Mouse (Mus musculus) C2C12 (cell line): Measurements from ENCODE around the gene Otud7a. TPM values are rescaled to one million over a fixed set of nuclear protein-coding genes. Genes with fewer than 3 reads are reported as not detected.
"Not testable (repeated sequence)": the region's sequence is repeated elsewhere in the genome, so short reads cannot be mapped to it uniquely, and the experiment has no call there.

Experiments used
- H3K27me3 ChIP-seq: one replicate; pipeline ENCODE4 v1.6.1; 2011; ENCODE audit not compliant: control insufficient read depth, insufficient read depth, insufficient read length
- H3K36me3 ChIP-seq: one replicate; pipeline ENCODE4 v1.6.1; 2011; ENCODE audit not compliant: control insufficient read depth, insufficient read depth
- H3K4me3 ChIP-seq: one replicate; pipeline ENCODE4 v1.5.1; 2011; ENCODE audit warnings: mild to moderate bottlenecking, control low read depth; ENCODE audit not compliant: poor library complexity, insufficient read depth, severe bottlenecking
- H3K79me2 ChIP-seq: one replicate; pipeline ENCODE4 v1.6.1; 2011; ENCODE audit not compliant: control insufficient read depth, insufficient read depth
- H3K79me3 ChIP-seq: one replicate; pipeline ENCODE4 v1.6.1; 2011; ENCODE audit warnings: low read depth, control low read depth
- H3ac ChIP-seq: one replicate; pipeline ENCODE3; 2011; ENCODE audit warnings: low read depth; ENCODE audit not compliant: control insufficient read depth, insufficient read length
- CEBPB ChIP-seq: IDR thresholded peaks from one replicate; pipeline ENCODE4 v1.6.1; 2011; ENCODE audit warnings: low read depth, mild to moderate bottlenecking, control low read depth, moderate library complexity
- CTCF ChIP-seq: IDR thresholded peaks from one replicate; pipeline ENCODE4 v1.5.1; 2011; ENCODE audit not compliant: control insufficient read depth, insufficient read depth, insufficient read length
- FOSL1 ChIP-seq: IDR thresholded peaks from one replicate; pipeline ENCODE4 v1.8.0; 2011; ENCODE audit warnings: mild to moderate bottlenecking, low read length; ENCODE audit not compliant: poor library complexity, insufficient read depth, severe bottlenecking
- MAX ChIP-seq: IDR thresholded peaks from one replicate; pipeline ENCODE4 v1.6.1; 2011; ENCODE audit warnings: mild to moderate bottlenecking, control low read depth
- MYOD1 ChIP-seq: IDR thresholded peaks from one replicate; pipeline ENCODE4 v1.6.1; 2011; ENCODE audit warnings: low read depth; ENCODE audit not compliant: control insufficient read depth, insufficient read length
- MYOG ChIP-seq: IDR thresholded peaks from one replicate; pipeline ENCODE4 v1.6.1; 2011; ENCODE audit not compliant: control insufficient read depth, insufficient read length; ENCODE audit errors: extremely low read depth
- USF1 ChIP-seq: IDR thresholded peaks from one replicate; pipeline ENCODE4 v1.6.1; 2011; ENCODE audit warnings: low read depth, mild to moderate bottlenecking, control low read depth, moderate library complexity
- polyA plus RNA-seq: library from polyadenylated mRNA; unstranded; fragments of >200 nt; fragmentation: generic; extraction: Trizol; gene quantifications from one replicate; pipeline ENCODE4 v1.2.1, GENCODE M21; 2012; ENCODE audit warnings: missing spikeins

Gene Otud7a
- polyA plus RNA-seq, 1 experiment: 0.11 TPM

DNA sequence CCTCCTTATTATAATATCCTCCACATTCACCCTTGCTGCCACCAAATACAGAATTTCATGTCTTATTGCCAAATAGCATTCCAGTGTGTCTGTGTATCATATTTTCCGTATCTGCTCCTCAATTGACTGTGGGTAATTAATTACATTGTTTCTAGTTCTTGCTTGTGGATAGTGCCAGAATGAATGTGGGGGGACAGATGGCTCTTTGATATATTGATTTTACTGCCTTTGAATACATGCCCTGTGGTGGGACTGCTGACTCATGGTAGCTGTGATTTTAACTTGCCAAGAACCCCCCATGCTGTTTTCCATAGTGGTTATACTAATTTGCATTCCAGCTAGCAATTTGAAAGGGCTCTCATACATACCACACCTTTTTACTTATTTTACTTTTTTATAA, 215.7 kb downstream of the Otud7a start:
- no peak for TF ChIP-seq MYOD1
- no peak for TF ChIP-seq USF1
- no peak for TF ChIP-seq MYOG
- TF ChIP-seq MAX: no peak
- no peak for TF ChIP-seq FOSL1
- TF ChIP-seq CTCF: no peak
- TF ChIP-seq CEBPB: no peak
- Histone ChIP-seq H3K36me3 (no peaks in the 10 kb centered on the region), H3K79me3 (no peaks in the 10 kb centered on the region), H3K27me3 (no peaks in the 10 kb centered on the region), H3ac (no peak overlapping the region), H3K79me2 (no peaks in the 10 kb centered on the region), H3K4me3 (no peak overlapping the region)

DNA sequence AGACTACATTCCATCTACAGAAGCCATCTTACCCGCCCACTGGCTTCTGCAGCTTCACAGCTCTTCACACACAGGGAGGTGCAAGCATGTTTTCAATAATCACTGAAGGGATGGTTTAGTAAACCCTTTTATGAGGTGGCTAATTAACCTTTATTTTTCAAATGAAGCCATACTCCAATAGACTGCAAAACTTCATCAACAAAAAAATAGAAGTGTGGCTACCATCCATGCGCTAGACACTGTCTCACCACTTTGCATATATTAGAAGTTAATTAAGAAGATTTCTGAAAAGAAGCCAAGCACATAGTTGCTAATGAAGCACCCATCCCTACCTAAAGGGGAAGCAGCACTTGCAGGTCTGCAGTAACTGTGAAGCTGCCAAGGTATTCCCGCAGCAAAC, 218.2 kb downstream of the Otud7a start:
- H3K79me3 ChIP-seq: no peaks in the 10 kb centered on the region
- no peaks in the 10 kb centered on the region for H3K27me3 ChIP-seq
- TF ChIP-seq CTCF: no peak
- TF ChIP-seq USF1: no peak
- no peak for TF ChIP-seq MAX
- TF ChIP-seq MYOG: no peak
- TF ChIP-seq CEBPB: no peak
- no peaks in the 10 kb centered on the region for H3K36me3 ChIP-seq
- no peak overlapping the region for H3ac ChIP-seq
- no peaks in the 10 kb centered on the region for H3K79me2 ChIP-seq
- H3K4me3 ChIP-seq: no peak overlapping the region

DNA sequence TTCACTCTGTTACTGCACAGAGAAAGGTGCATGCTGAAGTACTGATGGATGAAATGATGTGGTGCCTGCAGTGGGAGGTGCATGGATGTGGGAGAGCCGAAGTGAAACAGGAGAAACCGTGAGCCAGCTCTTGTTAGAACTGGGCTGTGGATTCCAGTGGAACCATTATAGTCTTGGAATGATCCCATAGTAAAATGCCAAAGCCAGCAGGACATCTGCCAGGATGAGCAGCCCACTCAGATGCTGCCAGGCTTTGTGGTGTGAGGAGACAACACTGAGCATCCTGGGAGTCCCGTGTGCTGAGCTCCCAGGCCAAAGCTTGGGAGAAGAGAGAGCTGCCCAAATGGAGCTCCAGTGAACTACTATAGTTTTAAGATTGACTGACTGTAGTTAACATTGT, 220.9 kb downstream of the Otud7a start:
- Histone ChIP-seq H3K79me3 (no peaks in the 10 kb centered on the region), H3K36me3 (no peaks in the 10 kb centered on the region), H3ac (no peak overlapping the region), H3K79me2 (no peaks in the 10 kb centered on the region), H3K27me3 (no peaks in the 10 kb centered on the region), H3K4me3 (no peak overlapping the region)
- TF ChIP-seq CTCF (no peak), MAX (no peak), FOSL1 (no peak), MYOD1 (no peak), USF1 (no peak), CEBPB (no peak), MYOG (no peak)

DNA sequence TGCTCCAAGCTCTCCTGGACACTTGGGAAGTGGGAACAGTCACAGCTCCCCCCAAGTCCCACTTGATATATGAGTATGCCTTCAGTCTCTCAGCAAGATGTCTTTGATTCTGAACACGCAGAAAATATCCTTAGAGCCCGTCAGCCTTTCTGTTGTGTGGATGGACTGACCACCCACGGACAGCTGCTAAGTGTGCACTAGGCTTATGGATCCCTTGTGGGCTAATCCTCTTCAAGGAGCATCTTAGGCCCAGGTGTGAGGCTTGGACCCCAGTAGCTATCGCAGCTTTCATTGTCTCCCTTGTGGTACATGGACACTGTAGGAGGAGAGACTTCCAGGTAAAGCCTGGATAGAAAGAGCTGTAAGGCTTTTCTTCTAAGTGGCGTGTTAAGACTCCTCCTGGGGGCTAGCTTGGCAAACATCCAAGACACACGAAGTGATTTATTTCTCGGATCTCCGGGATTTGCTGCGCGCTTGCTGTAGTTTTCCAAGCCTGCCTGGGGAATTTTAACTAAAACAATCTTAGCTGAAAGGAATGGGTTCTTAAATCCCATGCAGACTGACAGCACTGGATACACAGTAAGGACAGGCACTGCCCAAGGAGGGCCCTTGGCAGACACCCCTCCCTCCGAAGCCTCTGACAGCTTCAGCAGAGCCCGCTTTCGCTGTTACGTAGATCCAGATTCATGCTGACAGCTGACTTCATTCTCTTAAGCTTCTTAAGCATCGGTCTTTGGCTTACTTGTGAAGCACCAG, 223.6 kb downstream of the Otud7a start:
- Histone ChIP-seq H3K36me3 (no peaks in the 10 kb centered on the region), H3K79me3 (no peaks in the 10 kb centered on the region), H3K79me2 (no peaks in the 10 kb centered on the region), H3K4me3 (no peak overlapping the region), H3ac (no peak overlapping the region), H3K27me3 (no peaks in the 10 kb centered on the region)
- TF ChIP-seq USF1 (no peak), CTCF (no peak), MYOG (no peak), FOSL1 (no peak), MYOD1 (no peak)

DNA sequence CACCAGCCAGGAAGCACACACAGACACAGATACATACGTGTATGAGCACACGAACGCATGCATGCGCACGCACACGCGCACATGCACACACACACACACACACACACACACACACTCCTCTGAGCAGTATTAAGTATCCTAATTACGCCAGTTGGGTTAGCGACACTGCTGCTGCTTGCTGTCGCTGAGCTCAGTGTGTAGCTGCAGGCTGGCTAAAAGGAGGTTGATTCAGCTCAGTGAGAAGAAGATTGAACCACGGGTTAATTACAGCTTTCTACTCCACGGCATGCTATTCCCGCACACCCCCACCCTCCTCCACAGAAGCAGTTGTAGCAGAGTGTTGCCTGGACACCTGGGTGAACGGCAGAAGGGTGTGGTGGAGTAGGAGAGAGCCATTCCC, 224.4 kb downstream of the Otud7a start:
- H3K36me3 ChIP-seq: no peaks in the 10 kb centered on the region
- no peak overlapping the region for H3ac ChIP-seq
- H3K79me2 ChIP-seq: no peaks in the 10 kb centered on the region
- peaks cover 4% of the 10 kb centered on the region for H3K27me3 ChIP-seq
- TF ChIP-seq MYOG (no peak), USF1 (no peak), CEBPB (no peak), FOSL1 (no peak), CTCF (no peak), MYOD1 (no peak), MAX (no peak)
- no peak overlapping the region for H3K4me3 ChIP-seq
- H3K79me3 ChIP-seq: no peaks in the 10 kb centered on the region

DNA sequence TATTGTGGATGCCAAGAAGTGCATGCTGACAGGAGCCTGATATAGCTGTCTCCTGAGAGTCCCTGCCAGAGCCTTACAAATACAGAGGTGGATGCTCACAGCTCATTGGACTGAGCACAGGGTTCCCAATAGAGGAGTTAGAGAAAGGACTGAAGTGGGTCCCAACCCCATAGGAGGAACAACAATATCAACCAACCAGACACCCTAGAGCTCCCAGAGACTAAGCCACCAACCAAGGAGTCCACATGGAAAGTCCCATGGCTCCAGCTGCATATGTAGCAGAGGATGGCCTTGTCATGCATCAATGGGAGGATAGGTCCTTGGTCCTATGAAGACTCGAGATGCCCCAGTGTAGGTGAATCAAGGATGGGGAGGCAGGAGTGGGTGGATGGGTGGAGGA, 226.4 kb downstream of the Otud7a start:
- not testable (repeated sequence) for H3K4me3 ChIP-seq, H3K36me3 ChIP-seq

More for the DNA sequence above, 226.4 kb downstream of the Otud7a start:
- not testable (repeated sequence) for H3ac ChIP-seq, H3K27me3 ChIP-seq, H3K79me2 ChIP-seq, H3K79me3 ChIP-seq
